In genomic region chr2:5012491-5013324, GRCm38 (mm10) we compare ENCODE assay signal across 8 mouse cellular contexts. TPM values are rescaled to one million over a fixed set of nuclear protein-coding genes. Genes with fewer than 3 reads are reported as not detected.
DNase-seq lines count a peak whose midpoint lies in the region; ATAC-seq lines count a peak whose summit lies in the region.

Mcm10 (minus strand) TSS chr2:5012791.

- peak; percentile 99 for ATAC-seq in heart, embryonic 13.5 days (ENCODE audit: extremely low read depth, insufficient number of reproducible peaks, low FRiP score, low TSS enrichment)
- peak; percentile 100 for ATAC-seq in liver, embryonic 12.5 days
- ATAC-seq in stomach, embryonic 15.5 days (ENCODE audit: insufficient read depth, low FRiP score, low read depth) = peak; percentile 100

- DNase-seq in CD4-positive, CD25-positive, alpha-beta regulatory T cell, adult 2 months (ENCODE audit: low read depth, low spot score) = peak; percentile 94
- peak; percentile 63 for DNase-seq in fat pad, adult 2 months (ENCODE audit: extremely low read depth, low read depth, low spot score)
- DNase-seq in kidney, postnatal 10 days = peak; percentile 96
- DNase-seq in natural killer cell, adult 2 months (ENCODE audit: low spot score in 2 of 2) = peak; percentile 82 to 86

- H3K4me3 ChIP-seq in brown adipose tissue, adult 24 weeks (ENCODE audit: insufficient read depth, low read depth, low read length) = peak within 1 kb of the TSS; percentile 76
- peak within 1 kb of the TSS; percentile 82 for H3K4me3 ChIP-seq in heart, embryonic 13.5 days
- H3K4me3 ChIP-seq in liver, embryonic 12.5 days = peak within 1 kb of the TSS; percentile 88
- H3K4me3 ChIP-seq in stomach, embryonic 15.5 days (replicated peaks) = peak within 1 kb of the TSS; percentile 88

- H3K9ac ChIP-seq in heart, embryonic 13.5 days = peak within 1 kb of the TSS; percentile 83
- H3K9ac ChIP-seq in liver, embryonic 12.5 days = peak within 1 kb of the TSS; percentile 82
- peak within 1 kb of the TSS; percentile 69 for H3K9ac ChIP-seq in stomach, embryonic 15.5 days

- peaks cover 20% of the 10 kb centered on the region for H3K36me3 ChIP-seq in heart, embryonic 13.5 days
- peaks cover 28% of the 10 kb centered on the region for H3K36me3 ChIP-seq in liver, embryonic 12.5 days
- H3K36me3 ChIP-seq in stomach, embryonic 15.5 days = peaks cover 9% of the 10 kb centered on the region

- no peak within 1 kb of the TSS for H3K27ac ChIP-seq in brown adipose tissue, adult 24 weeks (replicated peaks; ENCODE audit: low read depth, low read length)
- H3K27ac ChIP-seq in heart, embryonic 13.5 days (replicated peaks) = 0 out of 2 replicates have a peak within 1 kb of the TSS, but pooled peaks have one; percentile 26
- peak within 1 kb of the TSS; percentile 65 for H3K27ac ChIP-seq in liver, embryonic 12.5 days
- peak within 1 kb of the TSS; percentile 44; the same call in 1 of the 2 replicates for H3K27ac ChIP-seq in stomach, embryonic 15.5 days

- no peaks in the 10 kb centered on the region for H3K27me3 ChIP-seq in heart, embryonic 13.5 days (replicated peaks)
- H3K27me3 ChIP-seq in liver, embryonic 12.5 days (replicated peaks) = no peaks in the 10 kb centered on the region
- no peaks in the 10 kb centered on the region for H3K27me3 ChIP-seq in stomach, embryonic 15.5 days (replicated peaks)

- H3K4me2 ChIP-seq in heart, embryonic 13.5 days = peak within 1 kb of the TSS; percentile 74
- peak within 1 kb of the TSS; percentile 74 for H3K4me2 ChIP-seq in liver, embryonic 12.5 days
- H3K4me2 ChIP-seq in stomach, embryonic 15.5 days = peak within 1 kb of the TSS; percentile 70

- H3K4me1 ChIP-seq in brown adipose tissue, adult 24 weeks (ENCODE audit: control insufficient read depth, insufficient read depth, insufficient read length, low read length) = no peaks in the 10 kb centered on the region
- H3K4me1 ChIP-seq in heart, embryonic 13.5 days = peaks cover 13% of the 10 kb centered on the region
- peaks cover 34% of the 10 kb centered on the region for H3K4me1 ChIP-seq in liver, embryonic 12.5 days
- H3K4me1 ChIP-seq in stomach, embryonic 15.5 days = 0 out of 2 replicates have a peak, but pooled peaks cover 8% of the 10 kb centered on the region

- 2% methylated on average over 32 of the region's 32 CpGs for WGBS in heart, embryonic 13.5 days
- 3% methylated on average over 32 of the region's 32 CpGs for WGBS in liver, embryonic 12.5 days (ENCODE audit: insufficient replicate concordance)
- WGBS in stomach, embryonic 15.5 days = 3% methylated on average over 32 of the region's 32 CpGs

- H3K9me3 ChIP-seq in heart, embryonic 13.5 days = no peaks in the 10 kb centered on the region
- no peaks in the 10 kb centered on the region for H3K9me3 ChIP-seq in liver, embryonic 12.5 days (replicated peaks)
- H3K9me3 ChIP-seq in stomach, embryonic 15.5 days = no peaks in the 10 kb centered on the region

RNA-seq across cellular contexts. Expression of gene Mcm10, which starts in this region (rescaled TPM):
- polyA plus RNA-seq in brown adipose tissue, adult 24 weeks (2012; ENCODE audit: insufficient read depth, insufficient read length, missing spikeins) = not detected in 2 replicates
- 16.6 and 17.3 TPM in 2 replicates for polyA plus RNA-seq in heart, embryonic 13.5 days (2015; fragmentation: Nextera tagmentation; extraction: Ambion mirVana)
- polyA plus RNA-seq in liver, embryonic 12.5 days (2016; fragmentation: Nextera tagmentation; extraction: Ambion mirVana) = 57.7 and 59.0 TPM in 2 replicates
- polyA plus RNA-seq in stomach, embryonic 15.5 days (2015; fragmentation: Nextera tagmentation; extraction: Ambion mirVana) = 28.4 and 29.0 TPM in 2 replicates

Comparison
In these comparisons a context has a peak if more than half of its experiments do, and no peak if none do; other contexts are left out.
1. RNA of gene Mcm10 (polyA plus RNA-seq): 57.7 to 59.0 TPM in liver, embryonic 12.5 days, 28.4 to 29.0 TPM in stomach, embryonic 15.5 days and 16.6 to 17.3 TPM in heart, embryonic 13.5 days; not detected in brown adipose tissue, adult 24 weeks; every median in the first group is over 10 times any median in the second.
2. Peak in every context shown above with its lines, with median percentiles within 50 percentile points of each other: DNase-seq, H3K4me3 ChIP-seq, ATAC-seq, H3K4me2 ChIP-seq and H3K9ac ChIP-seq.